Mouse (Mus musculus) cerebellum, postnatal 14 days (tissue): ENCODE data around the gene Mon1a.

Experiments used
- DNase-seq, 2 experiments: peaks; one replicate each; pipeline ENCODE4 v3.0.0; 2021; ENCODE audit warnings: mixed read lengths in 2 of 2

Mon1a gene

GRCm38 (mm10) chr9:107887804-107888266 is at the start of gene Mon1a:
Gene Mon1a (plus strand): TSS chr9:107888151.
- peak; percentile 84 to 92 for DNase-seq

GRCm38 (mm10) chr9:107838869-107839268 is 49.1 kb upstream of the Mon1a start:
- no peak for DNase-seq

- no peak for DNase-seq
These were observed 45.2 kb upstream of the Mon1a start for GRCm38 (mm10) chr9:107842709-107843108.

- DNase-seq, result no peak
These were observed 39.0 kb upstream of the Mon1a start for GRCm38 (mm10) chr9:107848922-107849321.

DNA sequence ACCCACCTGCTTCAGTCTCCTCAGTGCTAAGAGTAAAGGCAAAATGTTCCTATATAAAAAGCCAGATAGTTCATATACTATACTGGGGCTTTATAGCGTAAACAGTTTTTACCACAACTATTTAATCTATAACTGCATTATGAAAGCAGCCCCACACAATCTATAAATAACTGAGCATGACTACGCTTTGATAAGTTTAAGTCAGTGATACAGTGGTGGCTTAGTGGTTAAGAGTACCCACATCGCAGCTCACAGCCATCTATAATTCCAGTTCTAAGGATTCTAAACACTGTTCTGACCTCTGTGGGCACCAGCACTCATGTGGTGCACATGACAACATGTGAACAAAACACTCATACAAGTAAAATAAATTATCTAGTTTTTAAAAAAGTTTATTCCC is 29.6 kb upstream of the Mon1a start:
- DNase-seq, result no peak

GRCm38 (mm10) chr9:107864493-107864892 is 23.5 kb upstream of the Mon1a start:
- no peak for DNase-seq

- DNase-seq, result no peak
These were observed 21.9 kb upstream of the Mon1a start for GRCm38 (mm10) chr9:107866081-107866480.

- DNase-seq, result peak; percentile 94 to 95
These were observed 15.4 kb upstream of the Mon1a start for GRCm38 (mm10) chr9:107872350-107873098.

- no peak for DNase-seq
These were observed 14.8 kb upstream of the Mon1a start, which contains the start of gene Rbm6 for GRCm38 (mm10) chr9:107873137-107873536. Gene Rbm6 (minus strand): TSS chr9:107873237.

- DNase-seq, result no peak
These were observed 7.5 kb upstream of the Mon1a start for GRCm38 (mm10) chr9:107880411-107880810.

GRCm38 (mm10) chr9:107888267-107888850 is 408 bp downstream of the Mon1a start:
- peak in 1 of 2 experiments; percentile 79 for DNase-seq

GRCm38 (mm10) chr9:107890260-107890659 is 2.3 kb downstream of the Mon1a start:
- DNase-seq, result no peak

DNA sequence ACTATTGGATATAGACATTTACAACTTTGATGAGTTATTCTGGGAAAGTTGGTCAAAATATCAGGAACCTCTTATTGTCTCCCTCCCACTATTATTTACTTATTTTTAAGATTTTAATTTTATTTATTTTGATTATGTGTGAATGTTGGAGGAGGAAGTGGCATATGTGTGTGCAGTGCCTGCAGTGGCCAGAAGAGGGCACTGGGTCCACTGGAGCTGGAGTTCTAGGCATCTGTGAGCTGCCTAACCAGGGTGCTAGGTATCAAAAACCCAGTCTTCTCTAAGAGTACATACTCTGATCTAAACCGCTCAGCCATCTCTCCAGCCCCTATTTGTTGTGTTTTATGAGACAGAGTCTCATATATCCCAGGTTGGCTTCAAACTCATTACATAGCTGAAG is 3.1 kb downstream of the Mon1a start:
- peak in 1 of 2 experiments; percentile 57 for DNase-seq

DNA sequence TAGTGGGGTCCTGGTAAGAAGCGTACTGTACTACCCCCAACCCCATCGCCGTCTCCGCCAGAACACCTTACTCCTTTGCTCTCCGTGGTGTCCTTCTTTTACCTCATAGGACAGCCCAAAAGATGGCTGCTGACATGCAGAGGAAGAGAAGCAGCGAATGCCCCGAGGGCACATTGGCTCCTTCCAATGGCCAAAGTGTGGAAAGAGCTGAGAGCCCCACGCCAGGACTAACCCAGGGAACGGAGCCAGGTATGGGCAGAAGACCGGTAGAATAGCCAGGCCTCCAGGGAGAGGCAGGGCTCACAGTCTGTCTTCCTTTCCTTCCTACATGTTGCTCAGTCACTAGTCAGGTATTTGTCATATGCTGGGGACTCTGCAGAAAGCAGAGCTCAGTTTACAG is 10.6 kb downstream of the Mon1a start:
- peak; percentile 50 to 59 for DNase-seq

DNA sequence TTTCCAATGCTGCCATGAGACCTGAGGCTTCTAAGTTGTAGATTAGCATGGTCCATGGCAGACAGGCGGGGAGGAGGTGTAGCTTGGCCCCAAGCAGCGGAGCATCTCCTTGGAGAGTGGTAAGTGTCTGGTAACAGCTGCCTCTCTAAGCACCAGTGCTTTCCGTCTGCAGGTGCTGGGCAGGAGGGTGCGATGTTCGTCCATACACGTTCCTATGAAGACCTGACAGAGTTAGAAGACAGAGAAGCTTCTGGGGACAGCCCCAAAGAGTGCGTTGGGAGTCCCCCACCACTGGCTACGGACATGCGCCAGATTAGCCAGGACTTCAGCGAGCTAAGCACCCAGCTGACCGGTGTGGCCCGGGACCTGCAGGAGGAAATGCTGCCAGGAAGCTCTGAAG is 11.9 kb downstream of the Mon1a start:
- DNase-seq, result peak in 1 of 2 experiments; percentile 12

DNA sequence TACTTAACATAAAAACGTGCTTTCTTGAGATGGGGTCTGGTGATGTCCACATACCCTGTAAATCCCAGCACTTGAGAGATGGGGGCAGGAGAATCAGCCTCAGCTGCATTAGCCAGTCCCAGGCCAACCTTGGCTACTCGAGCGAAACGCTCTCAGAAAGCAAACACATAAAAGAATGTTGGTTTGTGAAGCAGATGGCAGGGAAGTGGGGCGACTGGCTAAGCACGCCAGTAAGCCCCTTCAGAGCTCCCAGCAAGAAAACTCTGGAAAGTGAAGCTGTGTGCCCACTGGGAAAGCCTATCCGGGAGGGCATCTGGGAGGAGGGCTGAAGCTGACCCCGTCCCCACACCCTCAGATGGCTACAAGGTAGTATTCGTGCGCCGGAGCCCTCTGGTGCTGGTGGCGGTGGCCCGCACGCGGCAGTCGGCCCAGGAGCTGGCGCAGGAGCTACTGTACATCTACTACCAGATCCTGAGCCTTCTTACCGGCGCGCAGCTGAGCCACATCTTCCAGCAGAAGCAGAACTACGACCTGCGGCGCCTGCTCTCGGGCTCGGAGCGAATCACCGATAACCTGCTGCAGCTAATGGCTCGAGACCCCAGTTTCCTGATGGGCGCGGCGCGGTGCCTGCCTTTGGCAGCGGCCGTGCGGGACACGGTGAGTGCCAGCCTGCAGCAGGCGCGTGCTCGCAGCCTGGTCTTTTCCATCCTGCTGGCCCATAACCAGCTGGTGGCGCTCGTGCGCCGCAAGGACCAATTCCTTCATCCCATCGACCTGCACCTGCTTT is 13.1 kb downstream of the Mon1a start:
- peak; percentile 95 for DNase-seq

- DNase-seq, result no peak
These were observed 13.6 kb downstream of the Mon1a start for GRCm38 (mm10) chr9:107901627-107901914.

DNA sequence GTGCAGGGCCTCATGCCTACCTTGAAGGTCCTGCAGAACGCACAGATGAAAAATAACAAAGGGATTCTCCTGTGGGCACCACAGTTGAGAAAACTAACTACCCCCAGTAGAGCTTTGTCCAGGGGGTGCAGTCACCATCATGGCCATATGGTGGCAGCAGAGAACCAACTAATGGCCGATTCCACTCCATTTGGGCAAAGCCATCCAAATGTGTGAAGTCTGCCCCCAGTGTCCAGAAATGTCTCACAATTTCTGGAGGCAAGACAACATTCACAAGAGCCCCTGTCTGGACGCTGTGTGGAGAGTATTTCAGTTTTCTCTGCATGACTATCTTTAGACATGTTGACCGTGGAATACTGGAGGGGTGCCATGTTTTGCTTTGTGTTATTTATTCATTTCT is 16.8 kb downstream of the Mon1a start:
- DNase-seq, result peak; percentile 95 to 96

GRCm38 (mm10) chr9:107906252-107906966 is 18.5 kb downstream of the Mon1a start, which contains the start of gene Mst1r:
Gene Mst1r (plus strand): TSS chr9:107906873.
- peak in 1 of 2 experiments; percentile 36 for DNase-seq

GRCm38 (mm10) chr9:107906967-107907800 is 19.2 kb downstream of the Mon1a start:
- peak in 1 of 2 experiments; percentile 17 for DNase-seq

DNA sequence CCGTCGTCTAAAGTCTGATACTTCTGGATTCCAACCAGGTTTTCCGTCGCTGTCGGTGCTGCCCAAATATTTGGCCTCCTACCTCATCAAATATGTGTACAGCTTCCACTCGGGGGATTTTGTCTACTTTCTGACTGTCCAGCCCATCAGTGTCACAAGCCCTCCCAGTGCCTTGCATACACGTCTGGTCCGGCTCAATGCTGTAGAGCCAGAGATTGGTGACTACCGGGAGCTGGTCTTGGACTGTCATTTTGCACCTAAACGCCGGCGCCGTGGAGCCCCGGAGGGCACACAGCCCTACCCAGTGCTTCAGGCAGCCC is 19.8 kb downstream of the Mon1a start:
- no peak for DNase-seq
